Mouse (Mus musculus): ENCODE measurements at regions not wholly inside any gene's neighbourhood (a gene's known extent, or its start where the extent isn't known, plus 50 kb on each side); places are given as distances from the start of the nearest gene placed in this dataset.

GRCm38 (mm10) chr16:52718231-52718932 is 264.5 kb upstream of the Alcam start:
- H3K4me3 ChIP-seq = no peak overlapping the region
- no peaks in the 10 kb centered on the region for H3K27me3 ChIP-seq
- no peak for ATAC-seq (ENCODE audit: borderline replicate concordance, extremely low read depth, low FRiP score, low TSS enrichment)
- H3K4me1 ChIP-seq = no peaks in the 10 kb centered on the region
- H3K9ac ChIP-seq = no peak overlapping the region
- H3K27ac ChIP-seq = no peak overlapping the region
- no peaks in the 10 kb centered on the region for H3K36me3 ChIP-seq
- 73% methylated on average over 1 of the region's 1 CpGs for WGBS
- no peak overlapping the region for H3K4me2 ChIP-seq
- H3K9me3 ChIP-seq = no peaks in the 10 kb centered on the region

- no peaks in the 10 kb centered on the region for H3K9me3 ChIP-seq
- H3K27ac ChIP-seq = no peak overlapping the region
- ATAC-seq (ENCODE audit: borderline replicate concordance, extremely low read depth, low FRiP score, low TSS enrichment) = no peak
- no peaks in the 10 kb centered on the region for H3K4me1 ChIP-seq
- no peaks in the 10 kb centered on the region for H3K36me3 ChIP-seq
- 89% methylated on average over 1 of the region's 1 CpGs for WGBS
- no peak overlapping the region for H3K4me2 ChIP-seq
- H3K4me3 ChIP-seq = no peak overlapping the region
- H3K27me3 ChIP-seq = no peaks in the 10 kb centered on the region
- H3K9ac ChIP-seq = no peak overlapping the region
These were observed 236.4 kb upstream of the Alcam start for GRCm38 (mm10) chr16:52690272-52690671.

GRCm38 (mm10) chr16:52654825-52655224 is 201.0 kb upstream of the Alcam start:
- H3K4me2 ChIP-seq = no peak overlapping the region
- H3K36me3 ChIP-seq = no peaks in the 10 kb centered on the region
- no peak overlapping the region for H3K27ac ChIP-seq
- H3K27me3 ChIP-seq = no peaks in the 10 kb centered on the region
- H3K4me1 ChIP-seq = no peaks in the 10 kb centered on the region
- H3K4me3 ChIP-seq = no peak overlapping the region
- no peaks in the 10 kb centered on the region for H3K9me3 ChIP-seq
- no peak overlapping the region for H3K9ac ChIP-seq
- no peak for ATAC-seq (ENCODE audit: borderline replicate concordance, extremely low read depth, low FRiP score, low TSS enrichment)

Data from lung, embryonic 15.5 days (tissue).